Mouse (Mus musculus) liver, postnatal 0 days (tissue): ENCODE data around the gene Hist1h3i.

Source experiments
- CTCF ChIP-seq: sonication (generic); IDR thresholded peaks from 2 replicates; pipeline ENCODE4 v1.5.1; 2016; ENCODE audit warnings: antibody characterized with exemption, low read depth
- EP300 ChIP-seq: IDR thresholded peaks from 2 replicates; pipeline ENCODE4 v1.6.1; 2016; ENCODE audit warnings: antibody characterized with exemption, low read depth, mild to moderate bottlenecking

DNA sequence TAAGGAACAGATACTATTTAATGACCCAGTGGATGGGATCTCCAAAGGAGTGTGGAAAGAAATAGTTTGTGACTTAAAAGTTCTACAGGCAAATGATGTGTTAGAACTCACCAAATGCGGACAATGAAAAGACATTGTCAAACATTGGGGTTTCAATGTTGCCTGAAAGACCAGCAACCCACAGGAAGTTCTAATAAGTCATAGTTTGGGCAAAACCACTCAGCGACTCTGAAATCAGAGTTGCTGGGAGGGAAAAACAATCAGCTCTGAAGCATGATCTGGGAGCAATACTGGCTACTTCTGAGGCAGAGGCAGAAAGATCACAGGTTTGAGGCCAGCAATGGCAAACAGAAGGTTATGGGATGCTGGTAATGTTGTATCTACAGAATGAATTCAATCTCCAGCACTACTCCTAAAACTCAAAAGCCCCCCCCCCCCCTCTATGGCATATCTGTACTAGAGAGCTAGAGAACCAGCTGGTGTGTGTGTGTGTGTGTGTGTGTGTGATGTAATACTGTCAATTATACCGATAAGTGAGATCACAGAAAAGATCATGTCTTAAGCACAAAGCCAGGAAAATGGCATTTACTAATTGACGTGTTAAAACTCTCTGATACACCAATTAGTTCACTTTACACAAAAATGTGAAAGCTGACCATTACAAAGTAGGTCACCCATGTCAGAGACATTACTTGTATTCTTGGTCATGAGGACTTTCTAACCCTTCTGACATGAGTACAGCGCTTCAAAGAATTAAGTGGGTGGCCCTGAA lies 33.6 kb downstream of the Hist1h3i start:
- TF ChIP-seq CTCF = no peak
- no peak for TF ChIP-seq EP300
